Mouse (Mus musculus) layer of hippocampus, adult 9-11 months (tissue): ENCODE measurements at regions not wholly inside any gene's neighbourhood (a gene's known extent, or its start where the extent isn't known, plus 50 kb on each side); places are given as distances from the start of the nearest gene placed in this dataset.

Experiments
- DNase-seq: peaks from one replicate; pipeline ENCODE4 v3.0.0; 2022

- peak; percentile 55 for DNase-seq
Measured at GRCm38 (mm10) chr6:127253935-127254334, 101.9 kb upstream of the Ccnd2 start.

GRCm38 (mm10) chr6:127263903-127264680 lies 112.1 kb upstream of the Ccnd2 start:
- DNase-seq: no peak

GRCm38 (mm10) chr6:127265063-127265775 lies 113.2 kb upstream of the Ccnd2 start:
- DNase-seq: no peak

GRCm38 (mm10) chr6:127265901-127266812 lies 114.2 kb upstream of the Ccnd2 start:
- peak; percentile 82 for DNase-seq

GRCm38 (mm10) chr6:127266813-127267165 lies 114.8 kb upstream of the Ccnd2 start:
- no peak for DNase-seq

- DNase-seq: no peak
Measured at GRCm38 (mm10) chr6:127269021-127269420, 117.0 kb upstream of the Ccnd2 start.

GRCm38 (mm10) chr6:127269525-127270044 lies 117.6 kb upstream of the Ccnd2 start:
- DNase-seq: no peak

- DNase-seq: no peak
Measured at GRCm38 (mm10) chr6:127270774-127271173, 118.8 kb upstream of the Ccnd2 start.

GRCm38 (mm10) chr6:127271418-127271817 lies 119.4 kb upstream of the Ccnd2 start:
- no peak for DNase-seq

- DNase-seq: no peak
Measured at GRCm38 (mm10) chr6:127272630-127273029, 120.6 kb upstream of the Ccnd2 start.

GRCm38 (mm10) chr6:127274732-127275429 lies 122.9 kb upstream of the Ccnd2 start:
- DNase-seq: no peak

- no peak for DNase-seq
Measured at GRCm38 (mm10) chr6:127275430-127275784, 123.4 kb upstream of the Ccnd2 start.

GRCm38 (mm10) chr6:127276362-127276761 lies 124.4 kb upstream of the Ccnd2 start:
- DNase-seq: no peak

- no peak for DNase-seq
Measured at GRCm38 (mm10) chr6:127278402-127278801, 126.4 kb upstream of the Ccnd2 start.

- no peak for DNase-seq
Measured at GRCm38 (mm10) chr6:127284226-127284625, 132.2 kb upstream of the Ccnd2 start.

- DNase-seq: no peak
Measured at GRCm38 (mm10) chr6:127286681-127287476, 134.9 kb upstream of the Ccnd2 start.

- DNase-seq: no peak
Measured at GRCm38 (mm10) chr6:127288946-127289345, 137.0 kb upstream of the Ccnd2 start.

- DNase-seq: no peak
Measured at GRCm38 (mm10) chr6:127291937-127292336, 139.9 kb upstream of the Ccnd2 start.

- DNase-seq: no peak
Measured at GRCm38 (mm10) chr6:127293829-127294228, 141.8 kb upstream of the Ccnd2 start.

GRCm38 (mm10) chr6:127298105-127298504 lies 146.1 kb upstream of the Ccnd2 start:
- DNase-seq: no peak

GRCm38 (mm10) chr6:127311192-127312054 lies 135.2 kb upstream of the Parp11 start:
- no peak for DNase-seq
